In genomic region chr11:75459751-75460102, GRCm38 (mm10) we compare ENCODE assay signal across 9 mouse cellular contexts. TPM values are rescaled to one million over a fixed set of nuclear protein-coding genes. Genes with fewer than 3 reads are reported as not detected.
A peak's percentile ranks its signal among the peaks of the same experiment; 100 is the strongest.
DNase-seq lines count a peak whose midpoint lies in the region; ATAC-seq and TF ChIP-seq lines count a peak whose summit lies in the region.
"Had no signal": no experiment of that assay in that cellular context is flagged by ENCODE, and none has a peak within 500 bp of the region (broad histone marks: within the 10 kb centered on the region; RNA-seq: fewer than 3 reads in every experiment).

No protein-coding gene starts in this region.

- 14% methylated on average over 5 of the region's 5 CpGs for WGBS in thymus, adult 2 months
- WGBS in liver, embryonic 11.5 days = 21% methylated on average over 5 of the region's 5 CpGs
- WGBS in stomach, postnatal 0 days = 31% methylated on average over 5 of the region's 5 CpGs

- DNase-seq in thymus, adult 2 months = no peak
- DNase-seq in thymus, postnatal 14 days = no peak
- DNase-seq in liver, embryonic 11.5 days (ENCODE audit: low spot score) = no peak
- DNase-seq in stomach, postnatal 0 days (ENCODE audit: low spot score) = no peak
- DNase-seq in ovary, postnatal 10 days (ENCODE audit: low spot score) = no peak

- H3K4me3 ChIP-seq in erythroblast, embryonic 14.5 days (replicated peaks) = peak overlapping the region; percentile 74
- H3K4me3 ChIP-seq in thymus, adult 2 months (ENCODE audit: control insufficient read depth, insufficient read depth, low read length) = no peak overlapping the region
- peak overlapping the region; percentile 83 for H3K4me3 ChIP-seq in liver, embryonic 11.5 days (ENCODE audit: low read depth, low read length)
- no peak overlapping the region for H3K4me3 ChIP-seq in stomach, postnatal 0 days (ENCODE audit: low read depth, low read length)

- peaks cover 26% of the 10 kb centered on the region for H3K36me3 ChIP-seq in erythroblast, embryonic 14.5 days (ENCODE audit: control insufficient read depth)
- no peaks in the 10 kb centered on the region for H3K36me3 ChIP-seq in thymus, adult 2 months (ENCODE audit: control insufficient read depth, insufficient read depth, low read length)
- H3K36me3 ChIP-seq in liver, embryonic 11.5 days (ENCODE audit: control insufficient read depth, insufficient read depth, low read length) = 0 out of 2 replicates have a peak, but pooled peaks cover 2% of the 10 kb centered on the region
- no peaks in the 10 kb centered on the region for H3K36me3 ChIP-seq in stomach, postnatal 0 days (ENCODE audit: control insufficient read depth, insufficient read depth, low read length)

- H3K4me1 ChIP-seq in erythroblast, embryonic 14.5 days (ENCODE audit: control insufficient read depth) = peaks cover 87% of the 10 kb centered on the region
- H3K4me1 ChIP-seq in thymus, adult 2 months (replicated peaks; ENCODE audit: control insufficient read depth, insufficient read depth, low read length) = peaks cover 56% of the 10 kb centered on the region
- H3K4me1 ChIP-seq in liver, embryonic 11.5 days (replicated peaks; ENCODE audit: control insufficient read depth, insufficient read depth, low read length) = peaks cover 50% of the 10 kb centered on the region
- peaks cover 10% of the 10 kb centered on the region for H3K4me1 ChIP-seq in stomach, postnatal 0 days (replicated peaks; ENCODE audit: control insufficient read depth, insufficient read depth)

- peak overlapping the region; percentile 37 for H3K9ac ChIP-seq in liver, embryonic 11.5 days (ENCODE audit: low read depth, low read length)
- no peak overlapping the region for H3K9ac ChIP-seq in stomach, postnatal 0 days (ENCODE audit: low read length)

- TF ChIP-seq POLR2A in thymus, adult 2 months (IDR thresholded peaks at IDR 0.05; ENCODE audit: control insufficient read depth, extremely low read depth, insufficient read depth, low read length, poor library complexity) = no peak

- H3K4me2 ChIP-seq in liver, embryonic 11.5 days = peak overlapping the region; percentile 94
- H3K4me2 ChIP-seq in stomach, postnatal 0 days (replicated peaks; ENCODE audit: low read depth) = peak overlapping the region; percentile 57

- no peaks in the 10 kb centered on the region for H3K9me3 ChIP-seq in erythroblast, embryonic 14.5 days (ENCODE audit: control insufficient read depth, low read length)
- no peaks in the 10 kb centered on the region for H3K9me3 ChIP-seq in liver, embryonic 11.5 days (ENCODE audit: control insufficient read depth, low read length)
- no peaks in the 10 kb centered on the region for H3K9me3 ChIP-seq in stomach, postnatal 0 days (ENCODE audit: control insufficient read depth, low read length)

- no peak for TF ChIP-seq CTCF in thymus, adult 2 months (IDR thresholded peaks at IDR 0.05; ENCODE audit: borderline replicate concordance, control insufficient read depth, extremely low read depth, insufficient read depth, low read length, poor library complexity)
- no peak for TF ChIP-seq CTCF in stomach, postnatal 0 days (IDR thresholded peaks at IDR 0.05; ENCODE audit: low read depth)

- ATAC-seq in erythroblast, adult 5-6 weeks (replicated peaks; ENCODE audit: low FRiP score, poor library complexity, severe bottlenecking) = no peak
- ATAC-seq in liver, embryonic 11.5 days (replicated peaks; ENCODE audit: low FRiP score) = no peak
- ATAC-seq in stomach, postnatal 0 days (ENCODE audit: low FRiP score, low TSS enrichment) = no peak
- ATAC-seq in granulocyte monocyte progenitor cell, adult 5-6 weeks (replicated peaks; ENCODE audit: poor library complexity, severe bottlenecking) = no peak

- no peak for TF ChIP-seq EP300 in stomach, postnatal 0 days (optimal IDR thresholded peaks at IDR 0.05)

- peak overlapping the region; percentile 86 for H3K27ac ChIP-seq in thymus, adult 2 months (ENCODE audit: control insufficient read depth, insufficient read depth, low read length)
- peak overlapping the region; percentile 96 for H3K27ac ChIP-seq in liver, embryonic 11.5 days (ENCODE audit: low read depth, low read length)
- peak overlapping the region; percentile 97 for H3K27ac ChIP-seq in stomach, postnatal 0 days (replicated peaks)

- H3K27me3 ChIP-seq in erythroblast, embryonic 14.5 days (ENCODE audit: control insufficient read depth) = no peaks in the 10 kb centered on the region
- no peaks in the 10 kb centered on the region for H3K27me3 ChIP-seq in thymus, adult 2 months (ENCODE audit: control insufficient read depth, insufficient read depth, low read length)
- H3K27me3 ChIP-seq in liver, embryonic 11.5 days (replicated peaks; ENCODE audit: control insufficient read depth, insufficient read depth, low read length) = no peaks in the 10 kb centered on the region
- H3K27me3 ChIP-seq in stomach, postnatal 0 days (ENCODE audit: control insufficient read depth, insufficient read depth, low read length) = no peaks in the 10 kb centered on the region

RNA-seq across cellular contexts. Expression of gene Tlcd2, which starts 1.8 kb away (rescaled TPM):
- polyA plus RNA-seq in erythroblast, embryonic 14.5 days (2012) = 0.15 and 0.41 TPM in 2 replicates
- total RNA-seq in erythroblast, adult 5-6 weeks (2015; ENCODE audit: low replicate concordance) = 1.5 and 3.7 TPM in 2 replicates
- 1.3 and 5.5 TPM in 2 replicates for total RNA-seq in erythroblast, adult 5-6 weeks (2017; ENCODE audit: low replicate concordance)
- polyA plus RNA-seq in thymus, adult 2 months (2012; rRNA removed) = 13.0 and 14.4 TPM in 2 replicates
- polyA plus RNA-seq in liver, embryonic 11.5 days (2014; fragmentation: Nextera tagmentation; extraction: Ambion mirVana) = 29.8 and 33.0 TPM in 2 replicates
- polyA plus RNA-seq in stomach, postnatal 0 days (2015; fragmentation: Nextera tagmentation; extraction: Ambion mirVana) = 16.0 and 17.2 TPM in 2 replicates
- 12.1 and 30.0 TPM in 2 replicates for total RNA-seq in granulocyte monocyte progenitor cell, adult 5-6 weeks (2014; fragmentation: Nextera tagmentation)
- 14.1 and 23.2 TPM in 2 replicates for total RNA-seq in granulocyte monocyte progenitor cell, adult 5-6 weeks (2017)

RNA-seq across cellular contexts. Expression of gene Wdr81, which starts 5.2 kb away (rescaled TPM):
- 11.2 and 11.7 TPM in 2 replicates for polyA plus RNA-seq in erythroblast, embryonic 14.5 days (2012)
- total RNA-seq in erythroblast, adult 5-6 weeks (2015; ENCODE audit: low replicate concordance) = 22.6 and 24.8 TPM in 2 replicates
- 27.3 and 28.2 TPM in 2 replicates for total RNA-seq in erythroblast, adult 5-6 weeks (2017; ENCODE audit: low replicate concordance)
- 52.1 and 53.7 TPM in 2 replicates for polyA plus RNA-seq in thymus, adult 2 months (2012; rRNA removed)
- 21.8 and 21.9 TPM in 2 replicates for polyA plus RNA-seq in liver, embryonic 11.5 days (2014; fragmentation: Nextera tagmentation; extraction: Ambion mirVana)
- polyA plus RNA-seq in stomach, postnatal 0 days (2015; fragmentation: Nextera tagmentation; extraction: Ambion mirVana) = 2.6 and 2.7 TPM in 2 replicates
- total RNA-seq in granulocyte monocyte progenitor cell, adult 5-6 weeks (2014; fragmentation: Nextera tagmentation) = 10.2 and 15.6 TPM in 2 replicates
- 4.4 and 5.1 TPM in 2 replicates for total RNA-seq in granulocyte monocyte progenitor cell, adult 5-6 weeks (2017)

RNA-seq across cellular contexts. Expression of gene Serpinf2, which starts 20.3 kb away (rescaled TPM):
- polyA plus RNA-seq in erythroblast, embryonic 14.5 days (2012) = 0.36 and 0.42 TPM in 2 replicates
- total RNA-seq in erythroblast, adult 5-6 weeks (2015; ENCODE audit: low replicate concordance) = 4.6 TPM in 1 of 2 replicates, not detected in the other
- total RNA-seq in erythroblast, adult 5-6 weeks (2017; ENCODE audit: low replicate concordance) = 0.70 and 0.94 TPM in 2 replicates
- 1.4 and 3.1 TPM in 2 replicates for polyA plus RNA-seq in thymus, adult 2 months (2012; rRNA removed)
- polyA plus RNA-seq in liver, embryonic 11.5 days (2014; fragmentation: Nextera tagmentation; extraction: Ambion mirVana) = 321 and 377 TPM in 2 replicates
- polyA plus RNA-seq in stomach, postnatal 0 days (2015; fragmentation: Nextera tagmentation; extraction: Ambion mirVana) = 17.8 and 19.7 TPM in 2 replicates
- not detected in 2 replicates for total RNA-seq in granulocyte monocyte progenitor cell, adult 5-6 weeks (2014; fragmentation: Nextera tagmentation)
- total RNA-seq in granulocyte monocyte progenitor cell, adult 5-6 weeks (2017) = not detected in 2 replicates
- total RNA-seq: left cerebral cortex, postnatal 25 days had no signal

RNA-seq across cellular contexts. Expression of gene Prpf8, which starts 26.9 kb away (rescaled TPM):
- polyA plus RNA-seq in erythroblast, embryonic 14.5 days (2012) = 2.2 and 4.5 TPM in 2 replicates
- total RNA-seq in erythroblast, adult 5-6 weeks (2015; ENCODE audit: low replicate concordance) = 42.3 and 43.5 TPM in 2 replicates
- 26.5 and 27.0 TPM in 2 replicates for total RNA-seq in erythroblast, adult 5-6 weeks (2017; ENCODE audit: low replicate concordance)
- 142 and 161 TPM in 2 replicates for polyA plus RNA-seq in thymus, adult 2 months (2012; rRNA removed)
- polyA plus RNA-seq in liver, embryonic 11.5 days (2014; fragmentation: Nextera tagmentation; extraction: Ambion mirVana) = 105 and 119 TPM in 2 replicates
- polyA plus RNA-seq in stomach, postnatal 0 days (2015; fragmentation: Nextera tagmentation; extraction: Ambion mirVana) = 15.8 and 16.0 TPM in 2 replicates
- 154 and 174 TPM in 2 replicates for total RNA-seq in granulocyte monocyte progenitor cell, adult 5-6 weeks (2014; fragmentation: Nextera tagmentation)
- 115 and 127 TPM in 2 replicates for total RNA-seq in granulocyte monocyte progenitor cell, adult 5-6 weeks (2017)

RNA-seq across cellular contexts. Expression of gene Serpinf1, which starts 37.2 kb away (rescaled TPM):
- 0.18 and 0.25 TPM in 2 replicates for polyA plus RNA-seq in erythroblast, embryonic 14.5 days (2012)
- 3.8 and 10.4 TPM in 2 replicates for total RNA-seq in erythroblast, adult 5-6 weeks (2015; ENCODE audit: low replicate concordance)
- 3.7 and 4.9 TPM in 2 replicates for total RNA-seq in erythroblast, adult 5-6 weeks (2017; ENCODE audit: low replicate concordance)
- polyA plus RNA-seq in thymus, adult 2 months (2012; rRNA removed) = 43.4 and 46.7 TPM in 2 replicates
- polyA plus RNA-seq in liver, embryonic 11.5 days (2014; fragmentation: Nextera tagmentation; extraction: Ambion mirVana) = 217 and 224 TPM in 2 replicates
- 53.7 and 69.1 TPM in 2 replicates for polyA plus RNA-seq in stomach, postnatal 0 days (2015; fragmentation: Nextera tagmentation; extraction: Ambion mirVana)
- 117 and 157 TPM in 2 replicates for total RNA-seq in granulocyte monocyte progenitor cell, adult 5-6 weeks (2014; fragmentation: Nextera tagmentation)
- total RNA-seq in granulocyte monocyte progenitor cell, adult 5-6 weeks (2017) = 77.7 and 84.8 TPM in 2 replicates

Comparison
In these comparisons a context has a peak if more than half of its experiments do, and no peak if none do; other contexts are left out.
1. H3K4me3 ChIP-seq: peak in erythroblast, embryonic 14.5 days (single experiment) and liver, embryonic 11.5 days (single experiment); none in thymus, adult 2 months (single experiment) and stomach, postnatal 0 days (single experiment).
2. RNA of gene Serpinf2, which starts 20.3 kb away (polyA plus RNA-seq): 321 to 377 TPM in liver, embryonic 11.5 days; 17.8 to 19.7 TPM in stomach, postnatal 0 days, 1.4 to 3.1 TPM in thymus, adult 2 months and 0.36 to 0.42 TPM in erythroblast, embryonic 14.5 days; every median in the first group is over 10 times any median in the second.
3. Peak in every context shown above with its lines, with median percentiles within 50 percentile points of each other: H3K27ac ChIP-seq.